Mouse (Mus musculus) left cerebral cortex, adult 9 months (tissue): ENCODE results near the gene Epha6.

Source experiments
- DNase-seq, 2 experiments: peaks; one replicate each; pipeline ENCODE4 v3.0.0; 2022; ENCODE audit warnings: low spot score in 2 of 2

Gene Epha6

DNA sequence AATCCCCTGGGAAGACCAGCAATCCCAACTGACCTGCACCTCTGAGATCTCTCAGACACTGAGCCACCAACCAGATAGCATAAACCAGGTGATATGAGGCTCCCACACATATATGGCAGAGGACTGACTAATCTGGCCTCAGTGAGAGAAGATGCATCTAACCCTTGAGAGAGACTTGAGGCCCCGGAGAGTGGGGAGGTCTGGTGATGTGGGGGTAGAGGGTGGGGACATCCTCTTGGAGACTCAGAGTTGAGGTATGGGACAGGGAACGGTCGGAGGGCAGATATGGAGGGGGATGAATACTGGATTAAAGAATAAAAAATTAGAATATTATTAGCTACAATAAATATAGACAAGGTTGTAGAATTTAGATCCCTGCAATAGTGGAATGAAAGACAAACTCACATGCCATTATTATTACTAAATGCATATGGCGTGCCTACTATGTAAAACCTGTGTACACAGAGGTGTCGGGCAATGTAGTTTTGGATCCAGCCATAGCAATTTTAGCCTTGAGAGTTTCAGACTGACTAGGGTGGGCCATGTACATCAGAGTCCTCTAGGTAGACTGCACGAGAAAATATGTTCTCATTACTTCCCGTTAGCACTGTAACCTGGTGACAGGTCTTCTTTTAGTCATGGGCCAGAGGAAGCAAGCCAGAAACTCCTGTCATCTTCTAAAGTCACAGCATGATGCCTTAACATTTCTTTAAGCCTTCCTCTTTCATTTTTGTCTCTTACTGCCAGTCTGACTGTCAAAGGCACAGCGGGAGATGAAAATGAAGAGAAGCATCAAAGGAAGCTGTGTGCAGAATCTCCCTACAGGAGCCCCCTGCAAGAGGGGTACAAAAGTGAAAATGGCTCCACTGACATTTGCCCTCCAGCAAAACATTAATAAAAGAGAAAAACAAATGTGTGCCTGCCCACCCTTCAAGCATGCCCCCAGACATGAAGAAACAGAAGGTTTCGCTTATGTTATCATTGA lies 338.7 kb downstream of the Epha6 start:
- no peak for DNase-seq

DNA sequence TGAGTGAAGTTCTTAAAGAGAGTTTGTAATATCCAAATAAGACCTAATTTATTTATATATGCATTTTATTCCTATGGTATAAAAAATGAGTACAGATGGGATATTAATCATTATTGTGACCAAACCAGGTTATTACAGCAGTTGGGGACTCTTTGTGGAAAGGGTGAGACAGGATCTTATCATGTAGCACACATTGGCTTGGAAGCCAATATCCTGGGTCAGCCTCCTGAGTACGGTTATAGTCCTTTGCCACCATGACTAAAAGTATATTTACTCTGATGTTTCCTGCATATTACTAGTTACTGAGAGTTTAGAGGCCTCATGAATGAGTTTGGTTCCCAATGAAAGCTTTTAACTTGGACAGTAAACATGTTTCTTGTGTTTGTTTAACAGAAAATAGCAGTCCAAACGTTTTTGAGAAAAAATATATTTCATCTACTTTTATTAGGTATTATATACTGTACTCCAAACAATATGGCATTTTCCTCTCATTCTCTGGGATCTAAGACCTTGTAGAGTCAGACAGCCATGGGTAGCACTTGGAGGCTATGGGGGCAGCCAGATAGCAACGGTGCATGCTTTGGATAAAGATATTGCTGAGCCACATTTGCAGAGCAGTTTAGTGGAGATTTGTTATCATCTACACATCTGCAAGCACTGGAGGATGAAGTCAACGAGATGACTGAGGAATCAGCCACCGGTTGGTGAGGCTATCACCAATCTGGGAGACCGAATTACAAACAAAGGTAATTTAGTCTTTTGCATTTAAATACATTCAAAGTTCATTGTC lies 340.4 kb downstream of the Epha6 start:
- DNase-seq, result no peak

DNA sequence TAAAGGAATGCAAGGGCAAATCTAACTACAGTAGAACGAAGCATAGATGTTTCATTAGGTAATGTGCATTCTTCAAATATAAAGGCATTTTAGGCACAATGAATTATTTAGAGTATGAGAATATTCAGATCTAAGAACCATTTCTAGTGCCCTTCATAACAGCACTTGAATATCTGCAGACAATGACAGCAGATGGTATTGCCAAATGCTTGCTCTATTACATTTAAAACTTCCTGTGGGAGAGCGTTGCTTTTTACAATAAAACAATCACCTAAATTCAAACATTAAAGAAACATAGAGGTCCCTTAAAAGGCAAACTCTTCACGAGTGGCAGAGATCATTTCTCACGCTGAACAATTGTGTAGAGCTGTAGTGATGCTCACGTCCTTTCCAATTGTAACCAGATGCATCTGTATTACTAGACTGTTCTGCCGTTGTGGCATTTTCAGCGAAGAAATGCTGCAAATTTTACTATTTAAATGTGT lies 347.1 kb downstream of the Epha6 start:
- DNase-seq, result no peak

DNA sequence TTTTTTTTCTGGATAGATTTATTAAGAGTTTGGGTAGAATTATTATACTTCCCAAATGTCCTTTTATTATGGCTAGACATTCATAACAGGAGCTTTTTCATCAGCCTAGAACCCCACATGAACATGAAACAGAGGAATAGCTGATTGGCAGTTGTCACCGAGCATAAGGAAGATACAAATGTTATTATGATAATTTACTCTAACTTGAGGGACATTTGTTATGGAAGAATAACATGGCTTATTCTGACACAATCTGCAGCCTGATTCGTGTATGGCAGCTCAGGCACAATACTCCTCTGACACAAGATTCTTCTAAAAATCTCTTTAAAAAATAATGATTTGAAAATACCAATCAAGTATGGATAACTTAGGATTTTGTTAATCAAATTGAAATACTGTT lies 347.7 kb downstream of the Epha6 start:
- DNase-seq, result no peak

DNA sequence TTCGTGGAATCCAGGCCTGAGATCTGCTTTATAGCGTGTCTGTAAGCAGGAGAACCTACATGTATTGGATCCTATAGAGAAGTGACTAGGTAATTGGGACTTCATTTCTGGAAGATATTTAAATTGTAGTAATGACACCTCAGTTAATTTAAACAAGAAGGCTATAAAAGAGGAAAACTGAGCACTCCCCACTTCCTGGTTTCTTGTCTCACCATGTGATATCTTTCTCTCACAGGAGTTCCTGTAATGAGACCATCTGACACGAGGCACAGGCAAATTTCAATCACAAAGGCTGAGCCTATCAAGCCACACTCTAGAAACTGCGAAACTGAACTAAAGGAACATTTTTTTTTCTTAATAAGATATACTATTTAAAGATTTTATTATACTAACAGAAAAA lies 348.3 kb downstream of the Epha6 start:
- no peak for DNase-seq

DNA sequence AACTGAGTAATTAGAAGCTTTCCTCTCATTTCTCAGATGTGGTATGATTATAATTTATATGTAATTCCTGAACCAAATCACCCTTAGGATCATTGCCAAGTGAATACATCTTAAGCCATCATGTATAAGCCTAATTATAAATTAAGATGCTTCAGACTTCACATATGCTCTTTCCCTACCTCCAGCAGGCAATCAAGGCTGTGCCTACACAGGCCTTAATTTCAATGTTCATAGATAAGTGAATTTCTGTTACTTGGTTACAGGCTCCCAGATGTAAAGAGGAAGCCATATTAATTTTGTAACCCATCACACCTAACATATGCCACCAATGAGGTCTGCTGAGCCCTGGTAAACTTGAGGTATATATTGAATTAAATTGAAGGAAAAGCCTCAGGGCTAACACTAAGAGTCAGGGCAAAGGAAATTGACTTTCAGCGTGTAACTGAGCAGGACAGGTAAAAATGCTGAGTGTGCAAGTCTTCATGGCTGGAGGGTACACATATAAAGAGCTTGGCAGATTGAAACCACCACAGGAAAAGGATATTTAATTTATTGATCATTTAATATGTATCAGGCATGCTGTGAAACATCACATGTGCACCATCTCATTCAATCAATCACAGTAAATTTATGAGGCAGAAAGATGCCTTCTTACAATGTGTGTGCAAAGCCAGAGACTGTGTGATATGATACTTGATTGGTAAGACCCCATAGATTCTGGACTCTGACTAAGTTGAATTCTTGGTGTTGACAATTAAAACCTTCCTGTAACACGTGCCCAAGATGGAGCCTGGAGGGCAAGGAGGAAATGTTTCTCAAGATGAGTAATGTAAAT lies 365.8 kb downstream of the Epha6 start:
- no peak for DNase-seq

DNA sequence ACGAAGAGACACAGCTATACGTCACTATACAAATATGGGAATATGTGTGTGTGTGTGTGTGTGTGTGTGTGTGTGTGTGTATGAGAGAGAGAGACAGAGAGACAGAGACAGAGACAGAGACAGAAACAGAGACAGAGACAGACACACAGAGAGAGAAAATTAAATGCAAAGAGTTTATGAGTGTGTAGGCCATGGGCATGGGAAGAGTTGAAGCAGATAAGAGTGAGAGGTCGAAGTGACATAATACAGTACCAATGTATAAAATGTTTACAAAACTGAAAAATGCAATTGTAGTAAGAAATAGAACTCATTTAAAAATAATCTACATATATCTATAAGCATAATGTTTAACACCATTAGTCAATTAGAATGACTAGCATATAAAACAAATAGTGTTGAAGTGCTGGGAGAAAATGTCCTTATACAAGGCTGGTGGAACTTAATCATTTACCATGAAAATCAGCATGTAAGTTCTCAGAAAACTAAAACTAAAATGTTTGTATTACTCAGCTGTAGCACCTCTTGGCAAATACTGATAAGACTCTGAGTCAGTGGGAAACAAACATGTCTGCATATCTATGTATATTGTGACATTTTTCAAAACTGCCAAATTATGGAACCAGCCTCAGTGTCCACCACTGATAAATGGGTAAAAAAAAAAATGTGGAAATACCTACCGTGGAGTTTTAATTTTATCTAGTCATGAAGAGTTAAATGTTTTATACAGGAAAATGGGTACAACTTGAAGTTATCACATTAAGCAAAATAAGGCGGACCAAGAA lies 371.2 kb downstream of the Epha6 start:
- no peak for DNase-seq

DNA sequence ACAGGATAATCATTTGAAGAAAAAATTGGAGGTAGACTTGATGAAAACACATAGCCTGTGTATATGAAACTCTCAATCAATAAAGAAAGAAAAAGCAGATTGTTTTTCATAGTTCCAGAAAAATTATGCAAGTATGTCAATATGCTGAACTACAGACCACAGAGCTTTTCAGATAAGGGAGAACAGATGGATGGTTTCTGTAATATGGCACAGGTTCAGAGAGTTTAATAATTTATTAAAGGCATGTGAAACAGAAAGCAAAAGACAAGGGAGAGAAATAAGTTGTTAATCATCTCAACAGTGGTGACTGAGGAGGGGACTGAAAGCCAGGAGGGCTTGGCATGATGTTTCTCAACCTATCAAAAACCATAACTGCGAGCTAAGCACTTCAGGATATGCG lies 372.3 kb downstream of the Epha6 start:
- no peak for DNase-seq

DNA sequence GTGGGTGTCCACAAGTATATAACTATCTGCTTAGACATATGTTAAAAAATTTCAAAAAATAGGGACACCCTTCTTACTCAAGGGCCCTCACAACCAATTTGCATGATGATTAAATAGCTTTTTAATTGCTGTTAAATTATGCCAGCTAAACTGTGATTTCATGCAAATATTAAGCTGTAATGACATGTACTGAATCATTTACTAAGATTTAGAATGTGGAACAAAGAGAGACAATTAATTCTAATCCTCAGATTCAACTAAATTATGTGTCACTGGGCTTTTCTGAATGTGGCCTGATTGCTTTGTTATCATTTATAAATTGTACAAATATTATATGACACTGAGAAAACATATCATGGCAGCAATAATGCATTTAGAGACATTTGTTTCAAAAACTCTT lies 396.2 kb downstream of the Epha6 start:
- DNase-seq, result no peak

DNA sequence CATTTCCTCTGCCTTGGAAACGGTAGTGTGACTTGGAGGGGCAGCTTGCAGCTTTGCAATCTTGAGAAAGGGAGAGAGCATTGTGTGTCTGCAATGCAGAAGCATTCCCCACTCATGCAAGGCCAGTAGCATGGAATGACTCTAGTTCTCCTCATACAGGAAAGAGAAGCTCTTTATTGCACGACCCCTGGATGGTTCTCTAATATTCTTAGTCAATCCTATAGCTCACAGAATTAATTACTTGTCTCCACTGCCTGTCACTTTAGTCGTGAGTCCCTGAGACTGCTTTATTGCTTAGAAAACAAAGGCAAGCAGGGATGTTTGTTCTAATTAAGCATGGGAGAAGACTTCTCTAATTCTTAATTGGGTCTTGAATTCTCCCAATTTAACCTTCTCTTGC lies 429.8 kb downstream of the Epha6 start:
- DNase-seq, result no peak

DNA sequence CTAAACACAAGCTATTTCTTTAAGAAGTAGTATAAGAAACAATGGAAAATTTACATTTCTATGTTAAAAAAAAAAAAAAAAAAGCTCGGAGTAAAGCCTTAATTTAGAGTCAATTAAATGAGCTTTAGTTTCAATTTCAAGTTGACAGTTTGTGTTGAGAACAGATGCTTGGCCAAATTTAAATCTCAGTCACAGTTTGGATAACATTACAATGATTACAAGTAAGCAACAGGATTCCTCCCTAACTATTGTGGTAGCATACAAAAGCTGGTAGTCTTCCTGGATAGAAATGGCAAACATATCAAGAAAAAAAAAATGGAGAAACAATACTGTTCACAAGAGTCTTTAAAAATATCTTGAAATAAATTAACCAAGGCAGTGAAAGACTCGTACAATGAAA lies 452.9 kb downstream of the Epha6 start:
- DNase-seq, result no peak

DNA sequence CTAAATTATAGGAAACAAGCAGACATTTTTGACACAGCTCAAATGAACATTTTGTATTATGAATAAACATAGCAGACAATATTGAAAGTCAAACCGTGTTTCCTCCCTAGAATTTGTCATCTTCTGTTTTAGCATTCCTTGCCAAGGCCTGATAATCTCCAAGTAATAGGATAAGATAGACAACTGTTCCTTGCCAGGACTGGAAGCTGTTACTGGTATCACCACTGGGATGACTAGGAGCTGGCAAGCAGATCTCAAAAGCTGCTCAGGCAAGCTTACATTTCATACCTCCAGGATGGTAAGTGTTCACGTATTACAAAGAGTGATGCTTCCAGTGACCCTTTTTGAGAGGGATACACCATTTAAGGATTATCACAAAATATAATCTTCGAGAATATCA lies 461.0 kb downstream of the Epha6 start:
- no peak for DNase-seq

DNA sequence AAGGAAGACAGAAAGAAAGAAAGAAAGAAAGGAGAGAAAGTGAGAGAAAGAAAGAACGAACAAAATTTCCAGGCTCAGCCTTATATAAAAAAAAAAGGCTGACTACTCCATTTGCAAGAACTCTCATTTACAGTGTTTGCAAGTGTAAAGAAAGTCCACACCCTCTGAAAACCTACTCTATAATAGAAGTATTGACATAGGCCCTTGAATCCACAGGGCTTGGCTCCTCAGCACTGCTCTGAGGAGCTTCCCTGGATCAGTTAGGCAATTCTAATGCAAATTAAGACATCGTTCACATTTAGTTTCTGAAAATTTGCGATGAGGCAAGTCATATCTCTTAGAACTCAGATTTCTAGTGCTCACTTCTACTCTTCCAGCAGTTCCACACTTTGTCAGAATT lies 483.9 kb downstream of the Epha6 start:
- no peak for DNase-seq

DNA sequence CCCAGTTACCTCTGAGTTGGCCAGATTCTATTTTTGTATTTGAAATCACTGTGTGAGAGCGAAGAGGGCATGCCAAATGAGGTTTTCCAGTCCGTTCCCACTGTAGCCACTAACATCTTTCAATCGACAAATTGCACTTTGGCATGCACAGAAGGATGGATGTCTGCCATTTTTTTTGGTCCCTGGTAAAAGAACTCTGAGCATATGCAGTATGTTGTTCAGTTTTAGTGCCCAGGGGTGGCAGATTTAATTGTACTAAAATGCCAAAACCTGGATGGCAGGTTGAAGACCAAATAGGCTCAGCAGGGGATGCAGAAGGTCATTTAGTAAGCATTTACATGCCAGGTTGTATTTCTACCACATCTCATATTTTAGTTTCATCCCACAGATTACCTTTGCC lies 503.1 kb downstream of the Epha6 start:
- no peak for DNase-seq

DNA sequence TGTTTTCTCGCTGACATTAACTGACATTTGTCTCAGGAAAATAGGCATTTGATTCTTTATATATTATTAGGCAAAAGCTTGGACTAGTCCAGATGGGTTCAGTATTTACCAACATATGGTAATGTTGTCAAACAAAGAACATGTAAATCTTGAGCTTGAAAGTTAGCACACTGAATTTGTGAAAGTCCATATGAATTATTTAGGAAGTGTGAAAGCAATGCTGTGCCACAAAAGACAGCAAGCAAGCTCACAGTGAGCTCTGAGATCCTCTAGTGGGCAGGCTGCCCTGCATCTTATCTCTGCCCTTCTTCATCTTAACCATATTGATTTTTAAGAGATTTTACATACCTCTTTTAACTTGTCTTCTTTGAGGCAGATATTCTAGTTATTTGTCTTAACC lies 510.0 kb downstream of the Epha6 start:
- no peak for DNase-seq

DNA sequence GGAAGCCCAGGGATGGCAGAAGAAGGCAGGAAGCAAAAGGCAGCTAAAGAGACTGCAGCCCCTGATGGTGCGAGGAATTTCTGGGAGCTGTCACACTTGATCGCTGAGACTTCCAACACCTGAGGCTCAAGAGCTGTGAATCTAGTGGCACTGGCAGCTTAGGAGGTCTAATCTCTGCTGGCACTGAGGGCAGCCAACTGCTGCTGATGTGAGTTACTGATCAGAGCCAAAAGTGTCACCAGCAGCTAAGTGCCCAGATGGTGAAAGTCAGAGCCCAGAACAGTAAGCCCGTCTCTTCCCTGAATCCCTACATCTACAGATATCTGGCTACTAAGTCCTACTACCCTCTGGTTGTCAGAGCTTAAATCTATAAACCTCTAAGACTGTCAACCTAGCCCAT lies 518.4 kb downstream of the Epha6 start:
- no peak for DNase-seq

DNA sequence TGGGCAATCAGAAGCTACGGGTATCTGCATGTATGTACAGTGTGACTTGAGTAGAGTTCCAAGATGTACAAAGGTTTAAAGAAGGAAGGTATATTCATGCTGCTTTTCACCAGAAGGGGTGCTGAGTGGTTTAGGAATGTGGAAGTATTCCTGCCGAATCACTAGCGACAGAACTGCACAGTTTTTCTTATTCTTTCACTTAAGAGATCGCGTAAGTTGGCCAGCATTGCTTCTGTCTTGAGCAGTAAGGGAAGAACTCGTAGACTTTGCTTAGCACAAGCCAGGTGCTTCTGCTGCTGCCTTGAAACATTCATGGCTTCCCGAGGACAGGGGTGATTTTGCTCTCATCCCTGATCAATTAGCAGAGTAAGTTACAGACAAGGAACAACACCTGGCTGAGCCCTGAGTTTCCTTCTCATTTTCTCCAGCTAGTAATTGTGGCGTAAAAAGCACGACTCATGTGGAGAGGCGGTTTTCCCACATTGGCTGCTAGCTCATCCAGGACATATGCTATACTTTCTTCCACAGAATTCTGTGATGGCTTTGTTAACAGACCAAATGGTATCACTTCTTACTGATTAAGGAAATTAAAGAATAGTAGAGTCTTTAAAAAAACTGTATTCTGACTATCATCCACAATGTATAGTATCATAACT lies 534.7 kb downstream of the Epha6 start:
- DNase-seq, result peak in 1 of 2 experiments; percentile 20

DNA sequence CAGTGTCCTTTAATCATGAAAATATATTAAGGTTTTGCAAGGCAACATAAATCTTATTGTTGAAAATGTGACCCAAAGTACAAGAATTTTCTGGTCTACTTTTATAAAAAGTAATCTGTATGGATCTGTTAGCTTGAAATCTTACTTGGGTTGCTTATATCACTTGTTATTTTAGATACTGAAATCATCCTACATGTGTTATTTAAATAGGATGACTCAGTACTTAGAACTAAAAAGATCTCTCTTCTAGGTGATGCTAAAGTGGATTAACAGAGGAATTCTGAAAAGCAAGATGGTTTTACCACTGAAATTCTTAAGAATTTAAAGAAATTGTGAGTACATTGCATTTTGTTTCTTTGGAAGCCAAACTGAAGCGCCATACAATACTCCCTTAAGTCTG lies 561.5 kb downstream of the Epha6 start:
- no peak for DNase-seq

DNA sequence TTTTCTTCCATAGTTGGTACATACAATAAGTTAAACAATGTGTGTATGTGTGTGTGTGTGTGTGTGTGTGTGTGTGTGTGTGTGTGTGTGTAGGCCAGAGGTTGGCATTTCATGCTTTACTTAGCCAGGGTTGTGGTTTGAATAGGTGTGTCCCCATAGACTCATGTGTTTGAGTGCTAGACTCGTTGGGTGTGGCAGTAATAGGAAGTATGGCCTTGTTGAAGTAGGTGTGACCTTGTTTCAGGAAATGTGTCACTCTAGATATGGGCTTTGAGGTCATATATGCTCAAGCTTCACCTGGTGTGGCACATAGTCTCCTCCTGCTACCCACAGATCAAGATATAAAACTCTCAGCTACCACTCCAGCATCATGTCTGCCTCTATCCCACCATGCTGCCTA lies 577.0 kb downstream of the Epha6 start:
- DNase-seq, result no peak

DNA sequence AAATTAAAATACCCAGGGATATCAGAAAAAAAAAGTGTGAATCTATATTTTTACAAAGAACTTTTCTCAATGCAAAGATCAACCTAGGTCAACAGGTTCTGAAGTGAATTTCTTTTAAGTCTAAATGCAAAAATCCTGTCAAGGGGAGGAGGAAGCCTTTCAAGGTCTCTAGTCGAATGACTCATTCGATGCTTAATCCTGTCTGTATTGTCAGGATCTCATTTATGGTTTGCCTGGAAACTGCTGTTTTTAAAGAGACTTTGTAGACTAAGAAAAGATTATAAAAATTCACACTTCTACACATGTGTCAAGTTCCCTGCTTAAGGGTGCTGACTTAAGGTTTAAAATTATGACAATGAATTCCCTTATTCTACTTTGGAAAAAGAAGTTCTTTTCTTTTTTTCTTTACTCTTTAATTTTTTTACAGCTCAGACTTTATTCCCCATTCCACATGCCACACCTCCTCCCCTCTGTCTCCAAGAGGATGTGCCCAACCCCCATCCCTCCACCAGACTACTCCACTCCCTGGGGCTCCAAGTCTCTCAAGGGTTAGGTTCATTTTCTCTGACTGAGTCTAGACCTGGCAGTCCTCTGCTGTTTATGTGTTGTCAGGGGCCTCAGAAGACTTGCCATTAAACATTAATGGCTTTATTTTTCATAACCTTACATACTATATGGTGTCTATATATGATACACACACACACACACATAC lies 598.3 kb downstream of the Epha6 start:
- peak in 1 of 2 experiments; percentile 22 for DNase-seq
